Mouse (Mus musculus) induced T-regulatory cell, adult 2 months (primary cell): Measurements from ENCODE around the gene Mlkl.
"Not testable (repeated sequence)": the region's sequence is repeated elsewhere in the genome, so short reads cannot be mapped to it uniquely, and the experiment has no call there.

Experiments used
- DNase-seq: peaks from one replicate; pipeline ENCODE4 v3.0.0-alpha.2; 2012; ENCODE audit warnings: low read depth

The Mlkl gene

GRCm38 (mm10) chr8:111312758-111313162 is 25.2 kb downstream of the Mlkl start:
- peak; percentile 32 for DNase-seq

GRCm38 (mm10) chr8:111310006-111310405 is 28.0 kb downstream of the Mlkl start:
- DNase-seq = not testable (repeated sequence)

GRCm38 (mm10) chr8:111305031-111305730 is 32.8 kb downstream of the Mlkl start:
- no peak for DNase-seq

GRCm38 (mm10) chr8:111304359-111304758 is 33.6 kb downstream of the Mlkl start:
- DNase-seq = no peak

- DNase-seq = not testable (repeated sequence)
These were observed 34.7 kb downstream of the Mlkl start for GRCm38 (mm10) chr8:111303076-111303803.

- peak; percentile 48 for DNase-seq
These were observed 37.1 kb downstream of the Mlkl start for GRCm38 (mm10) chr8:111300597-111301546.

- peak; percentile 97 for DNase-seq
These were observed 38.0 kb downstream of the Mlkl start, which contains the start of gene Rfwd3 for GRCm38 (mm10) chr8:111299821-111300568. TSS of gene Rfwd3 (minus strand) at chr8:111300222.

GRCm38 (mm10) chr8:111299363-111299820 is 38.6 kb downstream of the Mlkl start:
- DNase-seq = peak; percentile 80

- DNase-seq = no peak
These were observed 40.0 kb downstream of the Mlkl start for GRCm38 (mm10) chr8:111298011-111298410.

- DNase-seq = no peak
These were observed 46.2 kb downstream of the Mlkl start for GRCm38 (mm10) chr8:111291733-111292132.

GRCm38 (mm10) chr8:111290586-111290985 is 47.4 kb downstream of the Mlkl start:
- no peak for DNase-seq

- DNase-seq = no peak
These were observed 52.4 kb downstream of the Mlkl start for GRCm38 (mm10) chr8:111285603-111286002.

- DNase-seq = no peak
These were observed 55.9 kb downstream of the Mlkl start for GRCm38 (mm10) chr8:111282093-111282492.

- no peak for DNase-seq
These were observed 69.7 kb downstream of the Mlkl start for GRCm38 (mm10) chr8:111268277-111268676.

GRCm38 (mm10) chr8:111266161-111266560 is 71.8 kb downstream of the Mlkl start:
- not testable (repeated sequence) for DNase-seq

- no peak for DNase-seq
These were observed 73.2 kb downstream of the Mlkl start for GRCm38 (mm10) chr8:111264693-111265220.

- DNase-seq = no peak
These were observed 76.0 kb downstream of the Mlkl start for GRCm38 (mm10) chr8:111261981-111262381.
